In the genomic region with DNA sequence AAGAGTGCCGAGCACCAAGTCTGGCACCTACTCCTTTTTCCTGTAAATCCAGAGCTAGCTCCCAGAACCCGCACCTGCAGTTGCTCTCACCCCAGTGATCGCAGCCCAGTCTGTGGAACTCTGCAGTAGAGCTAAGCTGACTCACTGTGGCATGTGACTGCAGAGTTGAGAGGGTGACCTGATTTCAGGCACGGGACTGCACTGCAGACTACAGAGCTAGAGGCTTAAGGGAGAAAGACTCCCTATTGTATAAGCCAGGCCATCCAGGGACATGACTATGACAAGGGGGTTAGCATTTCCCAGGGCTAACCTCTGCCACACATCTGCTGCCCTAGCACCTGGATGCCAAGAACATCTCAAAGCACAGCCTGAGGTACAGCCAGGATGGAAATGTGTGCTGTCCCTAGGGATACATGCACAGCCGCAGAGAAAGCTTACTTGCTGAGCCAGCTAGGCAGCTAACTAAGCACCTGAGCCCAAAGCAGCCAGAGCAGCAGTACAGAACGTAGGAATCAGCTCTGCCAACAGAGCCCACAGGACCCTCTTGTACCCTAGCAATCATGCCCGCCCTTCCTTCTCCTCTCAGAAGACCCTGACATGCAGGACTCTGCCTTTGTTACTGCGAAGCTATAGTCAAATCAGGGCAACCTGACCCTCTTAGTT, we compare ENCODE assay signal across 10 mouse cellular contexts.
DNase-seq lines count a peak whose midpoint lies in the region; ATAC-seq lines count a peak whose summit lies in the region.
"Had no signal": no experiment of that assay in that cellular context is flagged by ENCODE, and none has a peak within 500 bp of the region (broad histone marks: within the 10 kb centered on the region; RNA-seq: fewer than 3 reads in every experiment).

No protein-coding gene starts in this region.

- intact Hi-C loops in gastrocnemius, postnatal 36 days (cut with DNase I): no loop called here

- no peaks in the 10 kb centered on the region for H3K9me3 ChIP-seq in midbrain, embryonic 13.5 days
- H3K9me3 ChIP-seq in midbrain, embryonic 10.5 days (replicated peaks): no peaks in the 10 kb centered on the region
- no peaks in the 10 kb centered on the region for H3K9me3 ChIP-seq in hindbrain, embryonic 15.5 days

- H3K36me3 ChIP-seq in midbrain, embryonic 13.5 days: no peaks in the 10 kb centered on the region
- no peaks in the 10 kb centered on the region for H3K36me3 ChIP-seq in midbrain, embryonic 10.5 days
- no peaks in the 10 kb centered on the region for H3K36me3 ChIP-seq in hindbrain, embryonic 15.5 days
- H3K36me3 ChIP-seq: G1E had no signal

- 75% methylated on average over 8 of the region's 8 CpGs for WGBS in midbrain, embryonic 13.5 days
- WGBS in midbrain, embryonic 10.5 days: 81% methylated on average over 8 of the region's 8 CpGs
- 65% methylated on average over 8 of the region's 8 CpGs for WGBS in hindbrain, embryonic 15.5 days

- no peak for DNase-seq in midbrain, embryonic 10.5 days (ENCODE audit: low spot score)
- peak; percentile 59 for DNase-seq in cerebellum, adult 9-11 months
- peak; percentile 25 for DNase-seq in right cerebral cortex, postnatal 14 days
- no peak for DNase-seq in embryo, embryonic 11 days
- no peak for DNase-seq in gastrocnemius, postnatal 36 days
- DNase-seq in gastrocnemius, adult 18-20 months (ENCODE audit: low spot score): no peak

- no peak overlapping the region for H3K9ac ChIP-seq in midbrain, embryonic 13.5 days (replicated peaks)
- no peak overlapping the region for H3K9ac ChIP-seq in hindbrain, embryonic 15.5 days

- H3K4me3 ChIP-seq in midbrain, embryonic 13.5 days (replicated peaks): no peak overlapping the region
- no peak overlapping the region for H3K4me3 ChIP-seq in midbrain, embryonic 10.5 days
- no peak overlapping the region for H3K4me3 ChIP-seq in hindbrain, embryonic 15.5 days
- H3K4me3 ChIP-seq: megakaryocyte, embryonic 14.5 days had no signal

- 0 out of 2 replicates have a peak, but pooled peaks have one; percentile 37 for ATAC-seq in midbrain, embryonic 13.5 days
- peak; percentile 45; the same call in 1 of the 2 replicates for ATAC-seq in hindbrain, embryonic 15.5 days (ENCODE audit: low FRiP score, low read depth)

- H3K27ac ChIP-seq in midbrain, embryonic 13.5 days: peak overlapping the region; percentile 9; the same call in 1 of the 2 replicates
- H3K27ac ChIP-seq in midbrain, embryonic 10.5 days (replicated peaks): no peak overlapping the region
- H3K27ac ChIP-seq in hindbrain, embryonic 15.5 days (replicated peaks): 0 out of 2 replicates have a peak overlapping the region, but pooled peaks have one; percentile 38

- H3K4me2 ChIP-seq in midbrain, embryonic 13.5 days (replicated peaks): no peak overlapping the region
- H3K4me2 ChIP-seq in hindbrain, embryonic 15.5 days: no peak overlapping the region

- H3K27me3 ChIP-seq in midbrain, embryonic 13.5 days: no peaks in the 10 kb centered on the region
- no peaks in the 10 kb centered on the region for H3K27me3 ChIP-seq in midbrain, embryonic 10.5 days (ENCODE audit: low read depth, poor library complexity, severe bottlenecking)
- no peaks in the 10 kb centered on the region for H3K27me3 ChIP-seq in hindbrain, embryonic 15.5 days
- H3K27me3 ChIP-seq: megakaryocyte, embryonic 14.5 days had no signal

- H3K4me1 ChIP-seq in midbrain, embryonic 13.5 days (replicated peaks): peaks cover 12% of the 10 kb centered on the region; the same call in 1 of the 2 replicates
- no peaks in the 10 kb centered on the region for H3K4me1 ChIP-seq in midbrain, embryonic 10.5 days
- peaks cover 18% of the 10 kb centered on the region for H3K4me1 ChIP-seq in hindbrain, embryonic 15.5 days (replicated peaks)
- H3K4me1 ChIP-seq: megakaryocyte, embryonic 14.5 days had no signal

Comparison
In these comparisons a context has a peak if more than half of its experiments do, and no peak if none do; other contexts are left out.
1. DNase-seq: peak in cerebellum, adult 9-11 months (single experiment) and right cerebral cortex, postnatal 14 days (single experiment); none in midbrain, embryonic 10.5 days (single experiment), embryo, embryonic 11 days (single experiment), gastrocnemius, postnatal 36 days (0 of 2) and gastrocnemius, adult 18-20 months (single experiment).